Mouse (Mus musculus): Measurements from ENCODE around the gene Acod1. TPM values are rescaled to one million over a fixed set of nuclear protein-coding genes. Genes with fewer than 3 reads are reported as not detected.

The Acod1 gene
- polyA plus RNA-seq, 1 experiment from 2014 or later, result 0.25 TPM

GRCm38 (mm10) chr14:103095036-103095435, 48.3 kb downstream of the Acod1 start:
- WGBS, result 89% methylated on average over 8 of the region's 8 CpGs
- H3K27ac ChIP-seq (ENCODE audit: low read depth, low read length), result no peak overlapping the region
- H3K4me2 ChIP-seq, result no peak overlapping the region
- peaks cover 12% of the 10 kb centered on the region for H3K4me1 ChIP-seq (replicated peaks; ENCODE audit: control insufficient read depth, insufficient read depth, low read length)
- H3K9ac ChIP-seq (ENCODE audit: low read depth, low read length), result no peak overlapping the region
- no peaks in the 10 kb centered on the region for H3K9me3 ChIP-seq (ENCODE audit: control insufficient read depth, low read length)
- H3K27me3 ChIP-seq (replicated peaks; ENCODE audit: control insufficient read depth, insufficient read depth, low read length), result no peaks in the 10 kb centered on the region
- no peak overlapping the region for H3K4me3 ChIP-seq (ENCODE audit: low read depth, low read length)
- ATAC-seq (replicated peaks; ENCODE audit: low FRiP score) (no peak), DNase-seq (ENCODE audit: low spot score) (peak; percentile 7)
- peaks cover 6% of the 10 kb centered on the region; the same call in 1 of the 2 replicates for H3K36me3 ChIP-seq (ENCODE audit: control insufficient read depth, insufficient read depth, low read length)

GRCm38 (mm10) chr14:103095826-103096225, 49.0 kb downstream of the Acod1 start:
- ATAC-seq (replicated peaks; ENCODE audit: low FRiP score) (no peak), DNase-seq (ENCODE audit: low spot score) (peak; percentile 10)
- no peak overlapping the region for H3K4me3 ChIP-seq (ENCODE audit: low read depth, low read length)
- H3K36me3 ChIP-seq (ENCODE audit: control insufficient read depth, insufficient read depth, low read length), result peaks cover 6% of the 10 kb centered on the region; the same call in 1 of the 2 replicates
- no peak overlapping the region for H3K9ac ChIP-seq (ENCODE audit: low read depth, low read length)
- H3K27me3 ChIP-seq (replicated peaks; ENCODE audit: control insufficient read depth, insufficient read depth, low read length), result no peaks in the 10 kb centered on the region
- peaks cover 12% of the 10 kb centered on the region for H3K4me1 ChIP-seq (replicated peaks; ENCODE audit: control insufficient read depth, insufficient read depth, low read length)
- no peaks in the 10 kb centered on the region for H3K9me3 ChIP-seq (ENCODE audit: control insufficient read depth, low read length)
- H3K27ac ChIP-seq (ENCODE audit: low read depth, low read length), result no peak overlapping the region
- H3K4me2 ChIP-seq, result no peak overlapping the region
- WGBS, result 86% methylated on average over 8 of the region's 8 CpGs

- no peak overlapping the region for H3K4me2 ChIP-seq
Observed at GRCm38 (mm10) chr14:103096621-103097020, 49.8 kb downstream of the Acod1 start.

GRCm38 (mm10) chr14:103098213-103098586, 51.4 kb downstream of the Acod1 start:
- WGBS, result 2% methylated on average over 2 of the region's 2 CpGs

More at GRCm38 (mm10) chr14:103096621-103097020, 49.8 kb downstream of the Acod1 start:
- ATAC-seq (replicated peaks; ENCODE audit: low FRiP score) (no peak), DNase-seq (ENCODE audit: low spot score) (no peak)
- no peaks in the 10 kb centered on the region for H3K27me3 ChIP-seq (replicated peaks; ENCODE audit: control insufficient read depth, insufficient read depth, low read length)
- H3K27ac ChIP-seq (ENCODE audit: low read depth, low read length), result no peak overlapping the region
- H3K4me3 ChIP-seq (ENCODE audit: low read depth, low read length), result no peak overlapping the region
- no peak overlapping the region for H3K9ac ChIP-seq (ENCODE audit: low read depth, low read length)
- WGBS, result 79% methylated on average over 6 of the region's 6 CpGs
- no peaks in the 10 kb centered on the region for H3K9me3 ChIP-seq (ENCODE audit: control insufficient read depth, low read length)
- peaks cover 6% of the 10 kb centered on the region; the same call in 1 of the 2 replicates for H3K36me3 ChIP-seq (ENCODE audit: control insufficient read depth, insufficient read depth, low read length)
- H3K4me1 ChIP-seq (replicated peaks; ENCODE audit: control insufficient read depth, insufficient read depth, low read length), result peaks cover 12% of the 10 kb centered on the region

DNA sequence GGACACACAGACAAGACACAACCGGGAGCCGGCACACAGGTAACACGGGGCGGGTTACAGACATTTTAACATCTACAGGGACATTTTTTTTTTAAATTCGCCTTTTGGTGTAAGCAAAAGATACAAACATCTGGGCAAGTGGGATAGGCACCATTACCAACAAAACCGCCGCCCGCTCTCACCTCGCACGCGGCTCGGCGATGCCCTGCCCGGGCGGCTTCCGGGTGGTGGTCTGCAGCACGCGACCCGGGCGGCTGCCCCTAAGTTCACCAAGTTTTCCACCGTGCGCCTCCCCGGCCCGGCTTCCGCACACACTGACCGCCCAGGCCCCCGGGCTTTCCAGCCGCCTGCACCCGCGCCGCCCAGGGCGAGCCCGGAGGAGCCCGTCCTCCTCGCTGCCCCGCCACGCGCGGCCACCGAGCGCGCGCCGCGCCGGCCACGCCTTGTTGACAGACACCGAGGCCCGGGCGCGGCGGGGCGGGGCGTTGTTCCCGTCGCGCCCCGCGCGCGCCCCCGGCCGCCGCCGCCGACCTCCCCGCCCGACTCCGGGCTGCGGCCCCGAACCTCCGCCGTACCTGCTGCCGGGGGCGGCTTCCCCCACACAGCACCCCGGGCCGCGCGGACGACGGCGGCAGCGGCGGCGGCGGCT, 51.9 kb downstream of the Acod1 start:
- ATAC-seq (replicated peaks; ENCODE audit: low FRiP score), result peak; percentile 81
- Histone ChIP-seq H3K36me3 (ENCODE audit: control insufficient read depth, insufficient read depth, low read length) (peaks cover 6% of the 10 kb centered on the region; the same call in 1 of the 2 replicates), H3K9ac (ENCODE audit: low read depth, low read length) (peak overlapping the region; percentile 96), H3K4me1 (replicated peaks; ENCODE audit: control insufficient read depth, insufficient read depth, low read length) (peaks cover 8% of the 10 kb centered on the region), H3K27me3 (replicated peaks; ENCODE audit: control insufficient read depth, insufficient read depth, low read length) (no peaks in the 10 kb centered on the region), H3K27ac (ENCODE audit: low read depth, low read length) (peak overlapping the region; percentile 99), H3K9me3 (ENCODE audit: control insufficient read depth, low read length) (no peaks in the 10 kb centered on the region), H3K4me2 (peak overlapping the region; percentile 76), H3K4me3 (ENCODE audit: low read depth, low read length) (peak overlapping the region; percentile 85)
- peak; percentile 85 for DNase-seq (ENCODE audit: low spot score)
- under 1% methylated on average over 47 of the region's 86 CpGs for WGBS

More at GRCm38 (mm10) chr14:103098213-103098586, 51.4 kb downstream of the Acod1 start:
- Histone ChIP-seq H3K4me1 (replicated peaks; ENCODE audit: control insufficient read depth, insufficient read depth, low read length) (peaks cover 12% of the 10 kb centered on the region), H3K27ac (ENCODE audit: low read depth, low read length) (peak overlapping the region; percentile 99), H3K4me2 (peak overlapping the region; percentile 76), H3K9ac (ENCODE audit: low read depth, low read length) (peak overlapping the region; percentile 96), H3K9me3 (ENCODE audit: control insufficient read depth, low read length) (no peaks in the 10 kb centered on the region), H3K27me3 (replicated peaks; ENCODE audit: control insufficient read depth, insufficient read depth, low read length) (no peaks in the 10 kb centered on the region), H3K4me3 (ENCODE audit: low read depth, low read length) (peak overlapping the region; percentile 85), H3K36me3 (ENCODE audit: control insufficient read depth, insufficient read depth, low read length) (peaks cover 6% of the 10 kb centered on the region; the same call in 1 of the 2 replicates)
- no peak for ATAC-seq (replicated peaks; ENCODE audit: low FRiP score)
- DNase-seq (ENCODE audit: low spot score), result no peak

DNA sequence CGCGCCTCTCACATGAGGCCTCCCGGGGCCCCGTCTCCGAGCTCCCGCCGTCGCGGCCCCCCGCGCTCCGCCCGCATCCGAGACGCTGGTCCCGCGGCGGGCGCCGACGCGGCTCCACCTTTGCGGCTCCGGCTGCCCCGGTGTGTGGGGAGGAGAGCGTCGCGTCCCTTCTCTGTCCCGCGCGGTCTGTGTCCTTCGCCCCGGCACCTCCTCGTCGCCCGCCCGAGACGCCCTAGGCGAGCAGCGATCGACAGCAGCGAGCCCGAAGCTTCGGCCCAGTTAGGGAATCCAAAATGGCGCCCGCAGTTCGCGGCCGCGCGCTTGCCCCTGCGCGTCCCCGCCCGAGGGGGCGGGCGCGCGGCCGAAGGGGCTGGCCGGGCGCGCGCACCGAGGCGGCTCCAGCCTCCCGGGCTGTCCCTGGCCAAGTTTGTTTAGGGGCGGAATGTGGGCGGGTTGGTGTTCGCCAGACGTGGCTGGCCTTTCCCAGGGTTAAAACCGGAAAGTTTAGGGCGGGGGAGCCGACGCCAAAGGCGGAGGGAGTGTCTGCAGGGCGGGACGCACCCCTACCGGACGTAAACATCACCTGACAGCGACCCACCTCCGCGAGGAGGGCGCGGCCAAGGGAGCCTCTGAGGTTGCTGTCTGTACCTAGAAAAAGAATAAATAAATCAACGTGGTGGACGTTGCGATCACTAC, 52.6 kb downstream of the Acod1 start, which contains the start of gene Fbxl3:
Gene Fbxl3, minus strand, starts transcription at position 329 of the 696 bp plus-strand sequence.
- peak within 1 kb of the TSS; percentile 76 for H3K4me2 ChIP-seq
- peak within 1 kb of the TSS; percentile 85 for H3K4me3 ChIP-seq (ENCODE audit: low read depth, low read length)
- under 1% methylated on average over 64 of the region's 88 CpGs for WGBS
- peak within 1 kb of the TSS; percentile 99 for H3K27ac ChIP-seq (ENCODE audit: low read depth, low read length)
- H3K36me3 ChIP-seq (ENCODE audit: control insufficient read depth, insufficient read depth, low read length), result peaks cover 6% of the 10 kb centered on the region; the same call in 1 of the 2 replicates
- peak; percentile 86 for DNase-seq (ENCODE audit: low spot score)
- H3K4me1 ChIP-seq (replicated peaks; ENCODE audit: control insufficient read depth, insufficient read depth, low read length), result peaks cover 7% of the 10 kb centered on the region
- peak; percentile 90 for ATAC-seq (replicated peaks; ENCODE audit: low FRiP score)
- no peaks in the 10 kb centered on the region for H3K9me3 ChIP-seq (ENCODE audit: control insufficient read depth, low read length)
- H3K9ac ChIP-seq (ENCODE audit: low read depth, low read length), result peak within 1 kb of the TSS; percentile 96
- H3K27me3 ChIP-seq (replicated peaks; ENCODE audit: control insufficient read depth, insufficient read depth, low read length), result no peaks in the 10 kb centered on the region

- peak overlapping the region; percentile 76; the same call in 1 of the 2 replicates for H3K4me2 ChIP-seq
- H3K9ac ChIP-seq (ENCODE audit: low read depth, low read length), result no peak overlapping the region
- H3K4me3 ChIP-seq (ENCODE audit: low read depth, low read length), result 0 out of 2 replicates have a peak overlapping the region, but pooled peaks have one; percentile 85
- no peak for DNase-seq (ENCODE audit: low spot score)
- no peak overlapping the region for H3K27ac ChIP-seq (ENCODE audit: low read depth, low read length)
- peaks cover 3% of the 10 kb centered on the region; the same call in 1 of the 2 replicates for H3K36me3 ChIP-seq (ENCODE audit: control insufficient read depth, insufficient read depth, low read length)
- H3K27me3 ChIP-seq (replicated peaks; ENCODE audit: control insufficient read depth, insufficient read depth, low read length), result no peaks in the 10 kb centered on the region
- ATAC-seq (replicated peaks; ENCODE audit: low FRiP score), result no peak
- peaks cover 5% of the 10 kb centered on the region for H3K4me1 ChIP-seq (replicated peaks; ENCODE audit: control insufficient read depth, insufficient read depth, low read length)
- 82% methylated on average over 13 of the region's 13 CpGs for WGBS
- H3K9me3 ChIP-seq (ENCODE audit: control insufficient read depth, low read length), result no peaks in the 10 kb centered on the region
Observed at GRCm38 (mm10) chr14:103100296-103100695, 53.5 kb downstream of the Acod1 start.

GRCm38 (mm10) chr14:103101171-103101570, 54.4 kb downstream of the Acod1 start:
- H3K9me3 ChIP-seq (ENCODE audit: control insufficient read depth, low read length), result no peaks in the 10 kb centered on the region
- H3K4me2 ChIP-seq, result no peak overlapping the region
- peaks cover 5% of the 10 kb centered on the region for H3K4me1 ChIP-seq (replicated peaks; ENCODE audit: control insufficient read depth, insufficient read depth, low read length)
- H3K27me3 ChIP-seq (replicated peaks; ENCODE audit: control insufficient read depth, insufficient read depth, low read length), result no peaks in the 10 kb centered on the region
- 72% methylated on average over 3 of the region's 3 CpGs for WGBS
- no peak for ATAC-seq (replicated peaks; ENCODE audit: low FRiP score)
- DNase-seq (ENCODE audit: low spot score), result no peak
- H3K36me3 ChIP-seq (ENCODE audit: control insufficient read depth, insufficient read depth, low read length), result peaks cover 3% of the 10 kb centered on the region; the same call in 1 of the 2 replicates
- no peak overlapping the region for H3K27ac ChIP-seq (ENCODE audit: low read depth, low read length)
- H3K9ac ChIP-seq (ENCODE audit: low read depth, low read length), result no peak overlapping the region
- H3K4me3 ChIP-seq (ENCODE audit: low read depth, low read length), result no peak overlapping the region

All from liver, embryonic 11.5 days (tissue).